Mouse (Mus musculus) cortical plate, adult 2 months (tissue): ENCODE data around the gene Fstl4. TPM values are rescaled to one million over a fixed set of nuclear protein-coding genes. Genes with fewer than 3 reads are reported as not detected.

Experiments
- H3K27ac ChIP-seq: fragments of 200-500 bp; 2 replicates; pipeline ENCODE4 v1.5.1; 2012; ENCODE audit warnings: low read length, control low read depth, inconsistent platforms; ENCODE audit not compliant: insufficient read depth
- H3K4me1 ChIP-seq: fragments of 200-500 bp; 2 replicates; pipeline ENCODE4 v1.6.1; 2011; ENCODE audit warnings: low read length; ENCODE audit not compliant: control insufficient read depth, insufficient read depth
- H3K4me3 ChIP-seq: fragments of 200-500 bp; 2 replicates; pipeline ENCODE4 v1.5.1; 2011; ENCODE audit warnings: mild to moderate bottlenecking, low read length, control low read depth; ENCODE audit not compliant: insufficient read depth
- CTCF ChIP-seq: fragments of 200-500 bp; IDR thresholded peaks from 2 replicates; pipeline ENCODE4 v1.5.1; 2011; ENCODE audit warnings: mild to moderate bottlenecking, control low read depth, low read length; ENCODE audit not compliant: insufficient read depth; ENCODE audit errors: extremely low read depth
- POLR2A ChIP-seq: fragments of 200-500 bp; IDR thresholded peaks from 2 replicates; pipeline ENCODE4 v1.6.1; 2011; ENCODE audit warnings: mild to moderate bottlenecking, low read length, control low read depth; ENCODE audit not compliant: insufficient read depth; ENCODE audit errors: extremely low read depth
- polyA plus RNA-seq: library from polyadenylated mRNA; depleted of rRNA; stranded (reverse); fragments of >200 nt; gene quantifications from 2 replicates; pipeline ENCODE4 v1.2.3, GENCODE M21; 2012; rRNA removed

The Fstl4 gene
- polyA plus RNA-seq, result 9.9 and 10.1 TPM in 2 replicates

DNA sequence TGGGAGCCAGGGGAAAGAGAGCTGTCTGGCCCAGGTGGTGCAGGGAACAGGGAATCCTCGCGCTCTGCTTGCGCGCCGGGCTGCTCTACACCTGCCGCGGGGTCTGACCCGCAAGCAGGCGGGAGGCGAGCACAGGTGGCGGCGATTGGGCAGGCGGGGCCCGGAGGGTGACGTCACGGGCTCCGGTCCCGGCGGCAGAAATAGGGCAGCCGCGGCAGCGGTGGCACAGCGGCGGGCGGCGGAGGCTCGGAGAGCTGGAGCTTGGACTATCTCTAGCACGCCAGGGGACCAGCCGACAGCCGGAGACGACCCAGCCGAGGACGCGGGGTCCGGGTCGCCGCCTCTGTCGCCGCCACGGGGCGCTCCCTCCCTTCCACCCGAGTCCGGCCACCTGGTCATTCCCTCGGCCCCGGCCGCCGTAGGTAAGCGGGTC lies at the start of gene Fstl4:
Fstl4 (plus strand) TSS at position 174 of the 433 bp plus-strand sequence.
- peak within 1 kb of the TSS; percentile 93 for H3K27ac ChIP-seq
- peak within 1 kb of the TSS; percentile 72 for H3K4me3 ChIP-seq
- H3K4me1 ChIP-seq, result peaks cover 2% of the 10 kb centered on the region; the same call in 1 of the 2 replicates
- TF ChIP-seq CTCF, result no peak
- TF ChIP-seq POLR2A, result peak; percentile 42; the same call in 1 of the 2 replicates

- TF ChIP-seq POLR2A (no peak), CTCF (no peak)
- Histone ChIP-seq H3K4me1 (no peaks in the 10 kb centered on the region), H3K4me3 (no peak overlapping the region), H3K27ac (no peak overlapping the region)
Observed at GRCm38 (mm10) chr11:52718570-52718969, 45.9 kb upstream of the Fstl4 start.

- Histone ChIP-seq H3K4me1 (no peaks in the 10 kb centered on the region), H3K4me3 (no peak overlapping the region), H3K27ac (no peak overlapping the region)
- no peak for TF ChIP-seq CTCF
- TF ChIP-seq POLR2A, result no peak
Observed at GRCm38 (mm10) chr11:52721087-52721486, 43.3 kb upstream of the Fstl4 start.

GRCm38 (mm10) chr11:52722706-52723105 lies 41.7 kb upstream of the Fstl4 start:
- H3K27ac ChIP-seq, result no peak overlapping the region
- TF ChIP-seq CTCF (no peak), POLR2A (no peak)
- no peaks in the 10 kb centered on the region for H3K4me1 ChIP-seq
- H3K4me3 ChIP-seq, result no peak overlapping the region

GRCm38 (mm10) chr11:52726001-52726400 lies 38.4 kb upstream of the Fstl4 start:
- H3K4me3 ChIP-seq, result no peak overlapping the region
- no peak overlapping the region for H3K27ac ChIP-seq
- TF ChIP-seq POLR2A, result no peak
- TF ChIP-seq CTCF, result no peak
- H3K4me1 ChIP-seq, result no peaks in the 10 kb centered on the region

DNA sequence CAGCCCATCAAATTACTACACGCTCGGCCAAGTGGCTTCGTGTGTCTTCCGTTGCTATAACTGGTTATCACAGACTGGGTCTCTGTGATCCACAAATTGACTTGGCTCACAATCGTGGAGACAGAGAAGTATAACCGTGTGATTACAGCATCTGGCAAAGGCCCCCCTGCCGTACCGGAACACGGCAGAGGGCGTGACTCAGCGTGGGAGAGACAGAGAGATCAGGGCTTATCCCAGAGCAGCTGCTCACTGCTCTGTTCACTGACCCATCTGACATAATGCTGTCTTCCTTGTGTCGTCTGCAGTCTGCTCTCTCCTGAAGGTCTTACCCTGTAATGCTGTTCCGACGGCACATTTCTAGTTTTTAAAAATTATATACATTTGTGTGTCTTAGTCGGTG lies 36.0 kb upstream of the Fstl4 start:
- TF ChIP-seq POLR2A, result no peak
- TF ChIP-seq CTCF, result no peak
- Histone ChIP-seq H3K4me1 (no peaks in the 10 kb centered on the region), H3K27ac (no peak overlapping the region)

DNA sequence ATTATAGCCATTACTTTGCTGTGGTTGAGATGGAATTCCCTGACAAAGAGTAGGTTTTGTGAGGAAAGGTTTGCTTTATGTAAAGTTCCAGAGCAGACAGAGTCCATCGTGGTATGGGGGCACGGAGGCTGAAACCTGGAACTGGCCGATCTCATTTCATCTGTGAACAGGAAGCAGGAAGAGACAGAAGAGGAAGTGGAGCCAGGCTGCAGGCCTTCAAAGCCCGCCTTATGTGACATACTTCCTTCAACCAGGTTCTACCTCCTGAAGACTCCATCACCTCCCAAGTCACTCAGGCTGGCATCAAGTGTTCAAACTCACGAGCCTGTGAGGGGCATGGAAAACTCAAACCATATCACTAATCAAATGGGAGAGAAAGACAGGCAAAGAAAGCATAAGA lies 34.5 kb upstream of the Fstl4 start:
- no peak overlapping the region for H3K4me3 ChIP-seq
- H3K27ac ChIP-seq, result no peak overlapping the region
- peaks cover 2% of the 10 kb centered on the region; the same call in 1 of the 2 replicates for H3K4me1 ChIP-seq
- no peak for TF ChIP-seq POLR2A
- no peak for TF ChIP-seq CTCF

More for the DNA sequence above, 36.0 kb upstream of the Fstl4 start:
- H3K4me3 ChIP-seq, result no peak overlapping the region

DNA sequence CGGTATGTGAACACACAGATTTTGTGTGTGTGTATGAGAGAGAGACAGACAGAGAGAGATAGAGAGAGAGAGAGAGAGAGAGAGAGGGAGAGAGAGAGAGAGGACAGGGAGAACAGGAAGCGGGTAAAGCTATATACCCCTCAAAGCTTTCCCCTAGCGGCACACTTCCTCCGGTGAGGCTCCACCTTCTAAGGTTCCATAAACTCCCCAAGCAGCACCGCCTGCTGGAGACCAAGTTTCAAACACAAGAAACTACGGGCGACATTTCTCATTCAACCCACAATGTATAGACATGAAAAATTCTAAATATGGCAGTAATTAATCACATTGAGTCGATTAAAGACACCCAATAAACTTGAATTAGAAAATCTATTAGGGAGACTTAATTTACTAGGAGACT lies 32.5 kb upstream of the Fstl4 start:
- Histone ChIP-seq H3K4me3 (no peak overlapping the region), H3K4me1 (peaks cover 2% of the 10 kb centered on the region; the same call in 1 of the 2 replicates), H3K27ac (no peak overlapping the region)
- TF ChIP-seq POLR2A (no peak), CTCF (no peak)

DNA sequence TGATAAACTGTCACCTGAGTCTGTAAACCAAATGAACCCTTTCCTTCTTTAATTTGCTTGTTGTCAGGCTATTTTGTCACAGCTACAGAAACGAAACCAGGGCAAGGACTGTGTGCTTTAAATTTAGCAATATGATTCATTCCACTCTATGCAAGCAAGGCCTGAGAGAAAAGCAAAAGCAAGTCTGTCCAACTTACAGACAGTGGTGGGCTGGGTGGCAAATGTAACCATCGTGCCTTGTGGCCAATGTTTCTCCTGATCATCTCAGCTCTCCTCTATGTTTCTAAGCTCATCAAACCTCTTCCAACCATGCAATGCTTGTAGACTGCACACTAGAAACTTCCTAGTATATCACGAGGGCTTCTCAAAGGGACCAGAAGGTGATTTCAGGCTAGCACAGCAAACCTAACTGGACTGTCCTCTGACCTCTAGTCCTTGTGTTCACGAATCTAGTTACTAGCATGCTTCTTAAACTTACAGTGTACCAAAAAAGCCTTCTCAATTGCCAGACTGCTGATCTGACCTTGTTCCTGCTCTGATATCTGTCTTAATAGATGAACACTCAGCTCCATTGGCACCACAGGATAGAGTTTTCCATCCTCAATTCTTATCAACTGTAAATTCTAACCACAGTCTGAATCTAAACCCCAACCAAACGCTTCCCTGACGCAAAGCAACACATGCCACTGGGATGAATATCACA lies 29.8 kb upstream of the Fstl4 start:
- Histone ChIP-seq H3K4me3 (no peak overlapping the region), H3K4me1 (peaks cover 2% of the 10 kb centered on the region; the same call in 1 of the 2 replicates), H3K27ac (peak overlapping the region; percentile 40; the same call in 1 of the 2 replicates)
- no peak for TF ChIP-seq CTCF

DNA sequence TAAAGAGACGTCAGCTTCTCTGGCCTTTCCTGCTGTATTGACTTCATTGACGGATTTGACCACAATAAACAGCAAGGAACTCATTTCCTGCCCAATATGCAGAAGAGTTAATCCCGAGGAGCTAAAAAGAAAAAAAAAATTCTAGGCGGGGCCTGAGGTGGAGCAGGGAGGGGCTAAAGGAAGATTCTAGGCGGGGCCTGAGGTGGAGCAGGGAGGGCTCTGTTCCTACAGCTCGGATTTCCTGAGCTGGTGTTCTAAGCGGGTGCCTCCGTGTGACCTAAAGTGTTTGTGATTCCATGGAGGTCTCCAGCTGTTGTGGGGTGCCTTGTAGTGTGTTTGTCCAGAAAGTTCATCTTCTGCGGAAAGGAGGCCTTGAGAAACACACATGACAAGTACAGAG lies 25.2 kb upstream of the Fstl4 start:
- Histone ChIP-seq H3K27ac (no peak overlapping the region), H3K4me3 (no peak overlapping the region), H3K4me1 (peaks cover 2% of the 10 kb centered on the region; the same call in 1 of the 2 replicates)
- TF ChIP-seq CTCF (no peak), POLR2A (no peak)
